Mouse (Mus musculus): ENCODE data around the gene Tab3. TPM values are rescaled to one million over a fixed set of nuclear protein-coding genes. Genes with fewer than 3 reads are reported as not detected.
A peak's percentile ranks its signal among the peaks of the same experiment; 100 is the strongest.

The Tab3 gene
- polyA plus RNA-seq, 1 experiment from 2014 or later = 2.3 TPM

DNA sequence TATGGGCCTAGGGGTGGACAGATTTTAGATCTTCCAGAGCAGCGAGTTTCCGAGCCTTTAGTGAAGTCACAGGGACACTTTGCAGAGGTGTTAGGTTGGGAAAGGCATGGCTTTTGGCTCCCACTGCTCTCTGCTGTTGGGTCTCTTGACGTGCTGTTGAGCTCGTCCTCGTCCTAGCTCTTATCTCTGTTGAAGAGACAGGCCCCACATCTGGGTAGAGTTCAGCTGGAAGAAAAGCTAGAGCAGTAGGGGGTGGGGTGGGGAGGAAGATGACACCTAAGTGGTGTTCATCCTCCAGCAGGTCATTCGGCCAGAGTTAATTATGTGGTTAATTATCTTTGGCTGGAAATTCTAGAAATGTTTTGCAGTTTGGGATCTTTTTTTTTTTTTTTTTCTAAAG, 2.5 kb downstream of the Tab3 start:
- no peak overlapping the region for H3K27ac ChIP-seq (replicated peaks)
- H3K36me3 ChIP-seq (ENCODE audit: control insufficient read depth, insufficient read depth, low read length) = no peaks in the 10 kb centered on the region
- H3K9me3 ChIP-seq (ENCODE audit: control insufficient read depth, low read length) = no peaks in the 10 kb centered on the region
- 68% methylated on average over 6 of the region's 6 CpGs for WGBS
- no peaks in the 10 kb centered on the region for H3K4me1 ChIP-seq (replicated peaks; ENCODE audit: control insufficient read depth, insufficient read depth)
- no peak for TF ChIP-seq CTCF (IDR thresholded peaks at IDR 0.05; ENCODE audit: low read depth)
- no peak for TF ChIP-seq EP300 (optimal IDR thresholded peaks at IDR 0.05)
- no peak overlapping the region for H3K9ac ChIP-seq (ENCODE audit: low read length)
- DNase-seq (ENCODE audit: low spot score) = no peak
- H3K4me2 ChIP-seq (replicated peaks; ENCODE audit: low read depth) = no peak overlapping the region
- H3K4me3 ChIP-seq (ENCODE audit: low read depth, low read length) = no peak overlapping the region
- ATAC-seq (ENCODE audit: low FRiP score, low TSS enrichment) = no peak
- no peaks in the 10 kb centered on the region for H3K27me3 ChIP-seq (ENCODE audit: control insufficient read depth, insufficient read depth, low read length)

GRCm38 (mm10) chrX:85580768-85581167, 6.9 kb downstream of the Tab3 start:
- Histone ChIP-seq H3K4me1 (replicated peaks; ENCODE audit: control insufficient read depth, insufficient read depth) (no peaks in the 10 kb centered on the region), H3K36me3 (ENCODE audit: control insufficient read depth, insufficient read depth, low read length) (no peaks in the 10 kb centered on the region), H3K9ac (ENCODE audit: low read length) (no peak overlapping the region), H3K4me2 (replicated peaks; ENCODE audit: low read depth) (no peak overlapping the region), H3K27me3 (ENCODE audit: control insufficient read depth, insufficient read depth, low read length) (no peaks in the 10 kb centered on the region), H3K9me3 (ENCODE audit: control insufficient read depth, low read length) (no peaks in the 10 kb centered on the region), H3K27ac (replicated peaks) (no peak overlapping the region), H3K4me3 (ENCODE audit: low read depth, low read length) (no peak overlapping the region)
- ATAC-seq (ENCODE audit: low FRiP score, low TSS enrichment) (no peak), DNase-seq (ENCODE audit: low spot score) (no peak)
- no peak for TF ChIP-seq CTCF (IDR thresholded peaks at IDR 0.05; ENCODE audit: low read depth)
- no peak for TF ChIP-seq EP300 (optimal IDR thresholded peaks at IDR 0.05)
- 60% methylated on average over 2 of the region's 2 CpGs for WGBS

GRCm38 (mm10) chrX:85582517-85582916, 8.7 kb downstream of the Tab3 start:
- 64% methylated on average over 1 of the region's 1 CpGs for WGBS
- Histone ChIP-seq H3K4me1 (replicated peaks; ENCODE audit: control insufficient read depth, insufficient read depth) (no peaks in the 10 kb centered on the region), H3K9ac (ENCODE audit: low read length) (no peak overlapping the region), H3K4me2 (replicated peaks; ENCODE audit: low read depth) (no peak overlapping the region), H3K36me3 (ENCODE audit: control insufficient read depth, insufficient read depth, low read length) (no peaks in the 10 kb centered on the region), H3K27ac (replicated peaks) (no peak overlapping the region), H3K4me3 (ENCODE audit: low read depth, low read length) (no peak overlapping the region), H3K9me3 (ENCODE audit: control insufficient read depth, low read length) (no peaks in the 10 kb centered on the region), H3K27me3 (ENCODE audit: control insufficient read depth, insufficient read depth, low read length) (no peaks in the 10 kb centered on the region)
- ATAC-seq (ENCODE audit: low FRiP score, low TSS enrichment) = no peak
- no peak for DNase-seq (ENCODE audit: low spot score)
- TF ChIP-seq EP300 (optimal IDR thresholded peaks at IDR 0.05) (no peak), CTCF (IDR thresholded peaks at IDR 0.05; ENCODE audit: low read depth) (no peak)

GRCm38 (mm10) chrX:85585575-85585974, 11.8 kb downstream of the Tab3 start:
- no peak overlapping the region for H3K27ac ChIP-seq (replicated peaks)
- no peaks in the 10 kb centered on the region for H3K9me3 ChIP-seq (ENCODE audit: control insufficient read depth, low read length)
- ATAC-seq (ENCODE audit: low FRiP score, low TSS enrichment) (no peak), DNase-seq (ENCODE audit: low spot score) (no peak)
- no peak overlapping the region for H3K4me3 ChIP-seq (ENCODE audit: low read depth, low read length)
- no peak overlapping the region for H3K9ac ChIP-seq (ENCODE audit: low read length)
- no peaks in the 10 kb centered on the region for H3K36me3 ChIP-seq (ENCODE audit: control insufficient read depth, insufficient read depth, low read length)
- H3K4me1 ChIP-seq (replicated peaks; ENCODE audit: control insufficient read depth, insufficient read depth) = no peaks in the 10 kb centered on the region
- peak; percentile 36; the same call in 1 of the 2 replicates for TF ChIP-seq CTCF (IDR thresholded peaks at IDR 0.05; ENCODE audit: low read depth)
- TF ChIP-seq EP300 (optimal IDR thresholded peaks at IDR 0.05) = no peak
- no peaks in the 10 kb centered on the region for H3K27me3 ChIP-seq (ENCODE audit: control insufficient read depth, insufficient read depth, low read length)
- no peak overlapping the region for H3K4me2 ChIP-seq (replicated peaks; ENCODE audit: low read depth)

GRCm38 (mm10) chrX:85614701-85615100, 40.9 kb downstream of the Tab3 start:
- Histone ChIP-seq H3K4me2 (replicated peaks; ENCODE audit: low read depth) (no peak overlapping the region), H3K4me1 (replicated peaks; ENCODE audit: control insufficient read depth, insufficient read depth) (no peaks in the 10 kb centered on the region), H3K36me3 (ENCODE audit: control insufficient read depth, insufficient read depth, low read length) (no peaks in the 10 kb centered on the region), H3K27ac (replicated peaks) (no peak overlapping the region), H3K27me3 (ENCODE audit: control insufficient read depth, insufficient read depth, low read length) (no peaks in the 10 kb centered on the region), H3K9ac (ENCODE audit: low read length) (no peak overlapping the region), H3K4me3 (ENCODE audit: low read depth, low read length) (no peak overlapping the region), H3K9me3 (ENCODE audit: control insufficient read depth, low read length) (no peaks in the 10 kb centered on the region)
- ATAC-seq (ENCODE audit: low FRiP score, low TSS enrichment) (no peak), DNase-seq (ENCODE audit: low spot score) (no peak)
- 80% methylated on average over 2 of the region's 2 CpGs for WGBS
- TF ChIP-seq EP300 (optimal IDR thresholded peaks at IDR 0.05) (no peak), CTCF (IDR thresholded peaks at IDR 0.05; ENCODE audit: low read depth) (no peak)

DNA sequence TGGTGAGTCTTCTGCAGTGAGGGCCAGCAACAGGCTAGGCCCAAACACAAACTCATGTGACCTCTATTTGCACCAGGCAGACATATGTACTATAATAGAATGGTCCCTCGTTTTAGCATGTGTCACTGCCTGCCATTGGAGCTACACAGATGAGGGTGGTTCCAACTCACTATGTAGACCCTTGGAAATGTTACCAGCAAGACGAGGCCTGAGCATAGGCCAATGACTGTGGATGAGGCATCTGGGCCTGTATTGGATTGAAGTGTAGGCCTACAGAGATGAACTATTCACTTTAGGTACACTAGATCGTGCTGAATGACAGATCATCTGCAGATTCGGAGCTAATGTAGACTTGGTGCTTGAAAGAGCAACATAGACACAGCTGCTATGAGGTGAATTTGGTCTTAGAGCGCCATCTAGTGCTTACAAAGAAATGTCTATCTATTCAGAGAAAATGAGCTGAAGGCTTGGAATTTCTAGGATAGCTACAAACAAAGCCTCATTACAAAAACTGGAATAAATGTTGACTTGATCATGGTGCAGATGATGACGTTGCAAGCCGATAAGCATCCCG, 72.5 kb downstream of the Tab3 start:
- Histone ChIP-seq H3K4me1 (replicated peaks; ENCODE audit: control insufficient read depth, insufficient read depth) (no peaks in the 10 kb centered on the region), H3K4me3 (ENCODE audit: low read depth, low read length) (no peak overlapping the region), H3K27me3 (ENCODE audit: control insufficient read depth, insufficient read depth, low read length) (no peaks in the 10 kb centered on the region), H3K9me3 (ENCODE audit: control insufficient read depth, low read length) (no peaks in the 10 kb centered on the region), H3K27ac (replicated peaks) (no peak overlapping the region), H3K4me2 (replicated peaks; ENCODE audit: low read depth) (no peak overlapping the region), H3K36me3 (ENCODE audit: control insufficient read depth, insufficient read depth, low read length) (no peaks in the 10 kb centered on the region), H3K9ac (ENCODE audit: low read length) (no peak overlapping the region)
- 34% methylated on average over 8 of the region's 8 CpGs for WGBS
- no peak for DNase-seq (ENCODE audit: low spot score)
- TF ChIP-seq CTCF (IDR thresholded peaks at IDR 0.05; ENCODE audit: low read depth) = peak; percentile 79
- no peak for TF ChIP-seq EP300 (optimal IDR thresholded peaks at IDR 0.05)
- ATAC-seq (ENCODE audit: low FRiP score, low TSS enrichment) = no peak
